In the genomic region with DNA sequence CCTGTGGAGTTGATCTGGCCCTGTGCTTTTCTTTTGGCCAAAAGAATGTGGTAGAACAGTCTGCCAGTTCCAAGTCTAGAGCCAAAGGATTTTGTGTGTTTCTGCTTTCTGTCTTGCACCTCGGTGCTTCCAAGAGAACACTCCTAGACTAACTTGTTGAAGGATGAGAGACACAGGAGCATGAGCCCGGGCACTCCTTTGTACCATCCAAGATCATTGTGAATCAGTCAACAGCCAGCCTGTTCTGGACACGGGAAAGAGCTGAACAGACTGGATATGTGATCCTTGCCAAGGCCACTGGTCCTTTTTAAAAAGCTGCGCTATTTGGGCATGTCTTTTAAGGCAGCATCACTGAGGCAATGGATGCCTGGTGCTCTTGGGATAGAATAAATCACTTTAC, we compare ENCODE assay signal across 26 mouse cellular contexts.
"Had no signal": no experiment of that assay in that cellular context is flagged by ENCODE, and none has a peak within 500 bp of the region (broad histone marks: within the 10 kb centered on the region; RNA-seq: fewer than 3 reads in every experiment).

No protein-coding gene starts in this region.

- H3K4me3 ChIP-seq: embryonic facial prominence, embryonic 10.5 days; embryonic facial prominence, embryonic 12.5 days; embryonic facial prominence, embryonic 13.5 days; embryonic facial prominence, embryonic 15.5 days; erythroblast, embryonic 14.5 days; forebrain, embryonic 10.5 days; forebrain, embryonic 12.5 days; forebrain, embryonic 13.5 days; gastrocnemius, adult 2 months; heart, adult 2 months had no signal

- H3K36me3 ChIP-seq: embryonic facial prominence, embryonic 10.5 days; embryonic facial prominence, embryonic 12.5 days; embryonic facial prominence, embryonic 13.5 days; embryonic facial prominence, embryonic 15.5 days; forebrain, embryonic 10.5 days; forebrain, embryonic 12.5 days had no signal

- DNase-seq: cerebellum, adult 8-10 months; cerebellum, adult 9-10 months; cerebellum, adult 9-11 months; cerebellum, postnatal 10 days; cerebellum, postnatal 14 days; cerebellum, postnatal 25 days; cerebellum, postnatal 36 days; embryo, embryonic 11 days; gastrocnemius, adult 2 months; gastrocnemius, postnatal 10 days; gastrocnemius, postnatal 14 days; gastrocnemius, postnatal 25 days; gastrocnemius, postnatal 36 days; heart, adult 11 months; heart, adult 18-20 months; heart, adult 2 months had no signal

- H3K27me3 ChIP-seq: embryonic facial prominence, embryonic 12.5 days; embryonic facial prominence, embryonic 13.5 days; embryonic facial prominence, embryonic 15.5 days; forebrain, embryonic 12.5 days; forebrain, embryonic 13.5 days had no signal

- H3K9me3 ChIP-seq: embryonic facial prominence, embryonic 10.5 days; embryonic facial prominence, embryonic 12.5 days; embryonic facial prominence, embryonic 13.5 days; embryonic facial prominence, embryonic 15.5 days; forebrain, embryonic 10.5 days; forebrain, embryonic 12.5 days; forebrain, embryonic 13.5 days had no signal

- ATAC-seq: forebrain, embryonic 13.5 days; forebrain, embryonic 14.5 days; forebrain, embryonic 16.5 days had no signal

- H3K4me1 ChIP-seq: embryonic facial prominence, embryonic 10.5 days; embryonic facial prominence, embryonic 12.5 days; embryonic facial prominence, embryonic 15.5 days; forebrain, embryonic 10.5 days; forebrain, embryonic 12.5 days; forebrain, embryonic 13.5 days had no signal

- H3K4me2 ChIP-seq: embryonic facial prominence, embryonic 12.5 days; embryonic facial prominence, embryonic 13.5 days; embryonic facial prominence, embryonic 15.5 days; forebrain, embryonic 12.5 days; forebrain, embryonic 13.5 days had no signal

- H3K27ac ChIP-seq: embryonic facial prominence, embryonic 10.5 days; embryonic facial prominence, embryonic 12.5 days; embryonic facial prominence, embryonic 13.5 days; embryonic facial prominence, embryonic 15.5 days; forebrain, embryonic 10.5 days; forebrain, embryonic 12.5 days; forebrain, embryonic 13.5 days; gastrocnemius, adult 2 months; heart, adult 2 months had no signal

- H3K9ac ChIP-seq: embryonic facial prominence, embryonic 12.5 days; embryonic facial prominence, embryonic 13.5 days; embryonic facial prominence, embryonic 15.5 days; forebrain, embryonic 12.5 days; forebrain, embryonic 13.5 days had no signal
